14 mouse cellular contexts compared by ENCODE assay signal in the genomic region with DNA sequence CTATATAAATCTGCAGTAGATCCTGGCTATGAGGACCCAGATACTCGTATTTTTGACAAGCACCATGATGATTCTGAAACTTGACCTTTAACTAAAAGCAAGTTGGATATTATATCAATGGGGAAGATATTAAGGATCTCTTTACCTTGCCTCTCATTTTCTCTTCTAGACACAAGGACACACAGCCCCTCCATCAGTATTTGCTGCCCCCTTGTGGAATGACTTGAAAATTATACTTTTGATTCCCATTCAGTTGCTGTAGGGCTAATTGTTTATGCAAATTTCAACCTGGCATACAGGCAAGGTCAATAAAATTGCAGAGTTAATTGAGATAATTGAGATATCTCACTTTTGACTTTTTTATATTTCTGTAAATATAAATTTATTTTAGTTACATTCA.
A peak's percentile ranks its signal among the peaks of the same experiment; 100 is the strongest.
DNase-seq lines count a peak whose midpoint lies in the region; TF ChIP-seq lines count a peak whose summit lies in the region.
"Had no signal": no experiment of that assay in that cellular context is flagged by ENCODE, and none has a peak within 500 bp of the region (broad histone marks: within the 10 kb centered on the region; RNA-seq: fewer than 3 reads in every experiment).

No protein-coding gene starts in this region.

- peak; percentile 3 to 28 for DNase-seq in cerebellum, postnatal 10 days
- DNase-seq in cerebellum, adult 11-12 months = no peak
- no peak for DNase-seq in left cerebral cortex, adult 2 months (ENCODE audit: extremely low spot score in 1 of 2, low spot score in 2 of 2)
- no peak for DNase-seq in left cerebral cortex, postnatal 10 days (ENCODE audit: extremely low spot score in 1 of 2, low spot score in 2 of 2)
- peak; percentile 1 for DNase-seq in NIH3T3 (ENCODE audit: low read depth)
- peak; percentile 12 for DNase-seq in forelimb bud, embryonic 11.5 days (ENCODE audit: low read depth, low spot score)
- DNase-seq in frontal cortex, postnatal 36 days (ENCODE audit: low spot score in 2 of 2) = no peak
- no peak for DNase-seq in gastrocnemius, adult 2 months
- DNase-seq: cerebellum, postnatal 25 days; kidney, postnatal 10 days had no signal

- TF ChIP-seq CTCF in left cerebral cortex, adult 2 months (IDR thresholded peaks at IDR 0.05) = peak; percentile 50
- TF ChIP-seq CTCF in gastrocnemius, adult 2 months (IDR thresholded peaks at IDR 0.05) = no peak

- intact Hi-C loops in left cerebral cortex, adult 2 months (cut with DNase I) = loop anchor here (10.0 kb wide), 2 partner anchors 1397 to 1727 kb away; partner anchors contain the start of gene Pcdh11x
- intact Hi-C loops in left cerebral cortex, postnatal 10 days (cut with DNase I) = no loop called here
- intact Hi-C loops in gastrocnemius, adult 2 months (cut with DNase I) = no loop called here

- no peak overlapping the region for H3K4me3 ChIP-seq in left cerebral cortex, adult 2 months
- no peak overlapping the region for H3K4me3 ChIP-seq in gastrocnemius, adult 2 months
- H3K4me3 ChIP-seq: forebrain, embryonic 10.5 days; hindbrain, embryonic 10.5 days; neural tube, embryonic 12.5 days; stomach, embryonic 15.5 days had no signal

- H3K27ac ChIP-seq in left cerebral cortex, adult 2 months = no peak overlapping the region
- H3K27ac ChIP-seq in gastrocnemius, adult 2 months = no peak overlapping the region
- H3K27ac ChIP-seq: forebrain, embryonic 10.5 days; hindbrain, embryonic 10.5 days; neural tube, embryonic 12.5 days; stomach, embryonic 15.5 days had no signal

Comparison
In these comparisons a context has a peak if more than half of its experiments do, and no peak if none do; other contexts are left out.
1. DNase-seq: peak in cerebellum, postnatal 10 days (2 of 2), NIH3T3 (single experiment) and forelimb bud, embryonic 11.5 days (single experiment); none in cerebellum, adult 11-12 months (single experiment), left cerebral cortex, adult 2 months (0 of 2), left cerebral cortex, postnatal 10 days (0 of 2), frontal cortex, postnatal 36 days (0 of 2) and gastrocnemius, adult 2 months (single experiment).